Mouse (Mus musculus) neural tube, embryonic 11.5 days (tissue): ENCODE data around the gene Gpc4. TPM values are rescaled to one million over a fixed set of nuclear protein-coding genes. Genes with fewer than 3 reads are reported as not detected.
A peak's percentile ranks its signal among the peaks of the same experiment; 100 is the strongest.

Source experiments
- ATAC-seq: fragments of 200-750 bp; cut with Nextera tagmentation; 2 replicates; pipeline ENCODE4 v1.8.0; 2017; ENCODE audit warnings: moderate number of reproducible peaks, mild to moderate bottlenecking, moderate TSS enrichment, moderate library complexity; ENCODE audit not compliant: insufficient read depth, low FRiP score, low TSS enrichment
- DNase-seq: peaks from one replicate; pipeline ENCODE4 v3.0.0-alpha.2; 2015; ENCODE audit warnings: low spot score
- H3K27ac ChIP-seq: fragments of 300-500 bp; sonication (generic); 2 replicates; pipeline ENCODE4 v1.5.1; 2014; ENCODE audit warnings: low read depth, mild to moderate bottlenecking, low read length
- H3K27me3 ChIP-seq: fragments of 300-500 bp; sonication (generic); 2 replicates; pipeline ENCODE4 v1.6.1; 2014; ENCODE audit warnings: mild to moderate bottlenecking, low read length, mixed read lengths; ENCODE audit not compliant: control insufficient read depth, insufficient read depth
- H3K36me3 ChIP-seq: fragments of 300-500 bp; sonication (generic); 2 replicates; pipeline ENCODE4 v1.6.1; 2014; ENCODE audit warnings: mild to moderate bottlenecking, low read length, moderate library complexity, mixed read lengths; ENCODE audit not compliant: control insufficient read depth, insufficient read depth
- H3K4me1 ChIP-seq: fragments of 300-500 bp; sonication (generic); 2 replicates; pipeline ENCODE4 v1.6.1; 2014; ENCODE audit warnings: low read length, mixed read lengths; ENCODE audit not compliant: control insufficient read depth, insufficient read depth
- H3K4me2 ChIP-seq: fragments of 300-500 bp; sonication (generic); 2 replicates; pipeline ENCODE4 v1.6.1; 2014; ENCODE audit warnings: low read depth, mild to moderate bottlenecking, moderate library complexity
- H3K4me3 ChIP-seq: fragments of 300-500 bp; sonication (generic); 2 replicates; pipeline ENCODE4 v1.5.1; 2014; ENCODE audit warnings: low read depth, low read length
- H3K9ac ChIP-seq: fragments of 300-500 bp; sonication (generic); 2 replicates; pipeline ENCODE4 v1.6.1; 2014; ENCODE audit warnings: mild to moderate bottlenecking, low read length
- H3K9me3 ChIP-seq: fragments of 300-500 bp; sonication (generic); 2 replicates; pipeline ENCODE4 v1.6.1; 2016; ENCODE audit warnings: low read length; ENCODE audit not compliant: control insufficient read depth
- WGBS: fragments of 180-500 bp; shearing (Covaris S2); extraction: QIAGEN DNeasy Blood & Tissue Kit; methylation state at CpG from one replicate; pipeline ENCODE4 v1.1.7; 2014; 5-methylcytosine and 5-hydroxymethylcytosine counted together
- polyA plus RNA-seq: library from polyadenylated mRNA; unstranded; fragments of >200 nt; fragmentation: Nextera tagmentation; extraction: Ambion mirVana; gene quantifications from 2 replicates; pipeline ENCODE4 v1.2.1, GENCODE M21; 2014

Gpc4 gene
- polyA plus RNA-seq: 16.9 and 17.8 TPM in 2 replicates

GRCm38 (mm10) chrX:52164738-52165554 lies at the start of gene Gpc4:
TSS of gene Gpc4 (minus strand) at chrX:52165252.
- no peaks in the 10 kb centered on the region for H3K36me3 ChIP-seq
- DNase-seq: peak; percentile 75
- no peak within 1 kb of the TSS for H3K27ac ChIP-seq
- ATAC-seq: peak; percentile 93
- no peaks in the 10 kb centered on the region for H3K4me1 ChIP-seq
- H3K9me3 ChIP-seq: no peaks in the 10 kb centered on the region
- H3K4me2 ChIP-seq: peak within 1 kb of the TSS; percentile 71
- H3K9ac ChIP-seq: peak within 1 kb of the TSS; percentile 55
- no peaks in the 10 kb centered on the region for H3K27me3 ChIP-seq
- 18% methylated on average over 38 of the region's 76 CpGs for whole genome bisulfite sequencing
- peak within 1 kb of the TSS; percentile 36 for H3K4me3 ChIP-seq

DNA sequence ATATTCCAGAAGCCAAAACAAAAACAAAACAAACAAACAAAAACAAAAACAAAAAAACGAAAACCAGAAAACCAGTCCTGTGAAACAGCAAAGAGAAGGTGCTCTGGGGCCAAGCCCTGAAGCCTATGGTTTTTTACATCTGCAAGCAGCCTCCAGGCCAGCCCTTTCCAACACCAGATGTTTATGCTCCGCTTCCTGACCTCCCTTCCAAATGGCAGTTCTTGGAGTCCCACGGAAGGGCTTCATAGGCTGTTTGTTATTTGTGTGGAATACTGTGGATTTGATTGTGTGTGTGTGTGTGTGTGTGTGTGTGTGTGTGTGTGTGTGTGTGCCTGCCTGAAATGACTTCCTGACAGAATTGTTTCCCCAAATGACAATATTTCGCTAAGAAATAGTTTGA lies 47.8 kb upstream of the Gpc4 start:
- H3K9me3 ChIP-seq: no peaks in the 10 kb centered on the region
- H3K4me2 ChIP-seq: no peak overlapping the region
- no peak overlapping the region for H3K4me3 ChIP-seq
- DNase-seq (no peak), ATAC-seq (no peak)
- WGBS: 64% methylated on average over 4 of the region's 4 CpGs
- no peak overlapping the region for H3K27ac ChIP-seq
- H3K36me3 ChIP-seq: no peaks in the 10 kb centered on the region
- H3K9ac ChIP-seq: no peak overlapping the region
- H3K27me3 ChIP-seq: no peaks in the 10 kb centered on the region
- no peaks in the 10 kb centered on the region for H3K4me1 ChIP-seq

DNA sequence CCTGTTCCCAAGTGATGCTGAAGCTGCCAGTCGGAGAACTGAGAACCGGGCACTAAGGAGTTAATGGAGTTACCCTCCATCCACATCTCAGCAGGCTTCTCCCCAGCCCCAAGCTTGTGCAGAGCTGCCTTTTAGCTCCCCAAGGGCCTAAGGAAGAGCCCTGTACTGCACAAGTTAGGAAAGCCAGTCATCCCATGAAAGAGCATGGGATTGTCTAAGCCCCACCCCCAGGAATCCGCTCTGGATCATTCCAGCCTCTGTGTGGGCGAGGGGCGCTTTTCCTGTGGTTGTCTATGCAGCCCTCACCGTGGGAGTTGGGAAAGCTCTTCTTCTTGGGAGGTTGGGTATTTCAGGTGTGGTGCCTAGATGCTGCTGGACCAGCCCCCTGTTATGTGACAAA lies 34.8 kb upstream of the Gpc4 start:
- peak; percentile 17 for DNase-seq
- no peaks in the 10 kb centered on the region for H3K9me3 ChIP-seq
- no peaks in the 10 kb centered on the region for H3K4me1 ChIP-seq
- H3K27me3 ChIP-seq: no peaks in the 10 kb centered on the region
- no peaks in the 10 kb centered on the region for H3K36me3 ChIP-seq
- WGBS: 22% methylated on average over 6 of the region's 6 CpGs
- no peak overlapping the region for H3K27ac ChIP-seq
- ATAC-seq: no peak
- no peak overlapping the region for H3K4me3 ChIP-seq
- H3K9ac ChIP-seq: no peak overlapping the region
- H3K4me2 ChIP-seq: no peak overlapping the region

- Histone ChIP-seq H3K9me3 (no peaks in the 10 kb centered on the region), H3K27me3 (no peaks in the 10 kb centered on the region), H3K9ac (no peak overlapping the region), H3K4me1 (no peaks in the 10 kb centered on the region), H3K36me3 (no peaks in the 10 kb centered on the region), H3K27ac (no peak overlapping the region), H3K4me2 (no peak overlapping the region), H3K4me3 (no peak overlapping the region)
- 23% methylated on average over 4 of the region's 4 CpGs for WGBS
- DNase-seq (peak; percentile 14), ATAC-seq (no peak)
Observed at GRCm38 (mm10) chrX:52193311-52193968, 28.4 kb upstream of the Gpc4 start.

- Histone ChIP-seq H3K27ac (no peak overlapping the region), H3K36me3 (no peaks in the 10 kb centered on the region), H3K4me2 (no peak overlapping the region), H3K9ac (no peak overlapping the region), H3K27me3 (no peaks in the 10 kb centered on the region), H3K9me3 (no peaks in the 10 kb centered on the region), H3K4me3 (no peak overlapping the region), H3K4me1 (no peaks in the 10 kb centered on the region)
- WGBS: 37% methylated on average over 4 of the region's 4 CpGs
- DNase-seq (no peak), ATAC-seq (no peak)
Observed at GRCm38 (mm10) chrX:52189094-52189493, 24.0 kb upstream of the Gpc4 start.

DNA sequence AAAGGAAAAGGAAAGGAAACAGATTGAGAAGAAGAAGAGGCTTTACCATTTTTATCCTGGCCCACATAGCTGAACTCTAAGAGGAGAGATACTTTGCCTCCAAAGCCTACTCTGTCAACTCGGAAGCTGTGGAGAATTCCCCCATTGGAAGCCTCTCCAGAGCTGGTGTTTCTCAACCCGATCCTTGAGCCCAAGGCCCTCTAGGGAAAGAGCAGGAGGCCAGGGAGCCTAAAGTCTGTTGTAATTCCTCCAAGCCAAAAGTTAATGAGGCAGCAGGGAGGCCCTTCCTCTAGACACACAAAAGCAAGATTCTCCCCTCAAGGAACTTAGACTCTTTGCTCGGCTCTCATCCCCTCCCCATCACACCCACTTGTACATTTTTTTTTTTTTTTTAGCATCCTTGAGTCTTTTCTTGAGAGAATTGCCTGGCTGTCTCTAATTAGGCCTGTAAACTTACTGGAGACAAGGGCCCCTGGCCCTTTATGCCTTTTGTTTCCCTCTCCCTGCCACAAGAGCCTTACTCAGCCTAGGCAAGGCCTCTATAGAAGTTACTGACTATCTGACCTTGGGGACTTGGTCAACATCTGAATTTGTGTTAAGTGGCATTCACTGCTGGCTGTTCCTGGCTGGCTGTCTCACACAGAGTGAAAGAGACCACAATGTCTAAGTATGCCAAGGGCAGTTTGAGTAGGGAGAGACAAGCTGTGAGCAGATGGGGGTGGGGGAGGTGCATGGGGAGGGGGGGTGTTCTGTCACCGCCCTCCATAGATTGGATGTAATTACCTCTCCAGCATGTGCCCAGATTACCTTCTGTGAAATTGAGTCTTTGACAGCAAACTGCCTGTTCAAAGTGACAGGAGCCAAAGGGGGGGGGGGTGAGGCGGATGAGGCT lies 18.7 kb upstream of the Gpc4 start:
- H3K4me3 ChIP-seq: no peak overlapping the region
- no peaks in the 10 kb centered on the region for H3K4me1 ChIP-seq
- no peaks in the 10 kb centered on the region for H3K36me3 ChIP-seq
- H3K4me2 ChIP-seq: no peak overlapping the region
- no peak overlapping the region for H3K27ac ChIP-seq
- no peak overlapping the region for H3K9ac ChIP-seq
- WGBS: 37% methylated on average over 5 of the region's 5 CpGs
- ATAC-seq: no peak
- no peaks in the 10 kb centered on the region for H3K27me3 ChIP-seq
- no peaks in the 10 kb centered on the region for H3K9me3 ChIP-seq
- DNase-seq: no peak

- Histone ChIP-seq H3K27me3 (no peaks in the 10 kb centered on the region), H3K36me3 (no peaks in the 10 kb centered on the region), H3K9me3 (no peaks in the 10 kb centered on the region), H3K27ac (no peak overlapping the region), H3K4me2 (no peak overlapping the region), H3K4me1 (no peaks in the 10 kb centered on the region), H3K4me3 (no peak overlapping the region), H3K9ac (no peak overlapping the region)
- DNase-seq (no peak), ATAC-seq (no peak)
- 60% methylated on average over 2 of the region's 2 CpGs for WGBS
Observed at GRCm38 (mm10) chrX:52181401-52181800, 16.3 kb upstream of the Gpc4 start.

- Histone ChIP-seq H3K9me3 (no peaks in the 10 kb centered on the region), H3K4me1 (no peaks in the 10 kb centered on the region), H3K36me3 (no peaks in the 10 kb centered on the region), H3K4me3 (no peak overlapping the region), H3K4me2 (no peak overlapping the region), H3K27me3 (no peaks in the 10 kb centered on the region), H3K9ac (no peak overlapping the region), H3K27ac (no peak overlapping the region)
- DNase-seq (no peak), ATAC-seq (no peak)
- 82% methylated on average over 4 of the region's 4 CpGs for WGBS
Observed at GRCm38 (mm10) chrX:52177067-52177466, 12.0 kb upstream of the Gpc4 start.
